Mouse (Mus musculus) macrophage (primary cell): ENCODE results near the gene Lypla2. TPM values are rescaled to one million over a fixed set of nuclear protein-coding genes. Genes with fewer than 3 reads are reported as not detected.
A peak's percentile ranks its signal among the peaks of the same experiment; 100 is the strongest.

ENCODE experiments used
- H3K27ac ChIP-seq: fragments of 350-480 bp; formaldehyde crosslinking; 2 replicates; pipeline ENCODE4 v1.9.0; 2021
- H3K36me3 ChIP-seq: fragments of 350-480 bp; formaldehyde crosslinking; 2 replicates; pipeline ENCODE4 v1.9.0; 2021; ENCODE audit errors: inconsistent target
- H3K4me3 ChIP-seq: fragments of 350-480 bp; formaldehyde crosslinking; 2 replicates; pipeline ENCODE4 v1.9.0; 2021; ENCODE audit errors: inconsistent target
- H3K79me2 ChIP-seq: fragments of 350-480 bp; formaldehyde crosslinking; 2 replicates; pipeline ENCODE4 v1.9.0; 2021; ENCODE audit errors: inconsistent target
- WGBS: methylation state at CpG from one replicate; pipeline ENCODE4 v1.1.7; 2026; ENCODE audit warnings: inconsistent platforms; ENCODE audit not compliant: missing documents; 5-methylcytosine and 5-hydroxymethylcytosine counted together
- polyA plus RNA-seq: library from polyadenylated mRNA; stranded (reverse); fragments of 250-400 nt; gene quantifications from 3 replicates; pipeline ENCODE4 v1.2.4, GENCODE M21; 2018; ENCODE audit warnings: inconsistent platforms

Lypla2 gene
- polyA plus RNA-seq, 1 experiment from 2014 or later = 41.4 TPM

- Histone ChIP-seq H3K79me2 (no peaks in the 10 kb centered on the region; the same call in 1 of the 2 replicates), H3K27ac (no peak overlapping the region), H3K36me3 (peaks cover 88% of the 10 kb centered on the region), H3K4me3 (no peak overlapping the region)
- WGBS = 91% methylated on average over 9 of the region's 9 CpGs
Observed at GRCm38 (mm10) chr4:135928376-135928775, 44.0 kb downstream of the Lypla2 start.

GRCm38 (mm10) chr4:135926861-135927260 is 45.6 kb downstream of the Lypla2 start:
- 100% methylated on average over 1 of the region's 3 CpGs for WGBS

GRCm38 (mm10) chr4:135926195-135926808 is 46.1 kb downstream of the Lypla2 start:
- Histone ChIP-seq H3K36me3 (peaks cover 75% of the 10 kb centered on the region), H3K79me2 (peaks cover 20% of the 10 kb centered on the region), H3K27ac (no peak overlapping the region), H3K4me3 (no peak overlapping the region)
- WGBS = 97% methylated on average over 9 of the region's 10 CpGs

More at GRCm38 (mm10) chr4:135926861-135927260, 45.6 kb downstream of the Lypla2 start:
- H3K36me3 ChIP-seq = peaks cover 81% of the 10 kb centered on the region
- H3K4me3 ChIP-seq = no peak overlapping the region
- H3K27ac ChIP-seq = no peak overlapping the region
- peaks cover 14% of the 10 kb centered on the region for H3K79me2 ChIP-seq

- H3K27ac ChIP-seq = no peak overlapping the region
- H3K79me2 ChIP-seq = peaks cover 28% of the 10 kb centered on the region
- 91% methylated on average over 5 of the region's 5 CpGs for WGBS
- peaks cover 66% of the 10 kb centered on the region for H3K36me3 ChIP-seq
- H3K4me3 ChIP-seq = no peak overlapping the region
Observed at GRCm38 (mm10) chr4:135925341-135925740, 47.1 kb downstream of the Lypla2 start.

GRCm38 (mm10) chr4:135924418-135924817 is 48.0 kb downstream of the Lypla2 start:
- no peak overlapping the region for H3K4me3 ChIP-seq
- peaks cover 57% of the 10 kb centered on the region for H3K36me3 ChIP-seq
- 100% methylated on average over 2 of the region's 2 CpGs for WGBS
- H3K27ac ChIP-seq = no peak overlapping the region
- H3K79me2 ChIP-seq = peaks cover 28% of the 10 kb centered on the region

GRCm38 (mm10) chr4:135922190-135922589 is 50.2 kb downstream of the Lypla2 start:
- Histone ChIP-seq H3K4me3 (peak overlapping the region; percentile 72), H3K79me2 (peaks cover 28% of the 10 kb centered on the region), H3K27ac (peak overlapping the region; percentile 62; the same call in 1 of the 2 replicates), H3K36me3 (peaks cover 37% of the 10 kb centered on the region)
- WGBS = 57% methylated on average over 1 of the region's 1 CpGs

- peaks cover 30% of the 10 kb centered on the region for H3K36me3 ChIP-seq
- H3K4me3 ChIP-seq = peak overlapping the region; percentile 72
- H3K79me2 ChIP-seq = peaks cover 31% of the 10 kb centered on the region
- H3K27ac ChIP-seq = peak overlapping the region; percentile 62
- 6% methylated on average over 26 of the region's 26 CpGs for WGBS
Observed at GRCm38 (mm10) chr4:135921257-135922120, 50.9 kb downstream of the Lypla2 start.

- peaks cover 20% of the 10 kb centered on the region for H3K36me3 ChIP-seq
- H3K27ac ChIP-seq = peak within 1 kb of the TSS; percentile 92
- under 1% methylated on average over 60 of the region's 60 CpGs for WGBS
- peak within 1 kb of the TSS; percentile 72 for H3K4me3 ChIP-seq
- H3K79me2 ChIP-seq = peaks cover 39% of the 10 kb centered on the region
Observed at GRCm38 (mm10) chr4:135920304-135921241, 51.9 kb downstream of the Lypla2 start, which contains the start of gene Fuca1. Fuca1 (plus strand) TSS chr4:135920735.

- Histone ChIP-seq H3K4me3 (no peak overlapping the region), H3K36me3 (peaks cover 15% of the 10 kb centered on the region; the same call in 1 of the 2 replicates), H3K27ac (peak overlapping the region; percentile 92), H3K79me2 (peaks cover 50% of the 10 kb centered on the region)
- WGBS = 24% methylated on average over 3 of the region's 3 CpGs
Observed at GRCm38 (mm10) chr4:135919280-135919639, 53.2 kb downstream of the Lypla2 start.

GRCm38 (mm10) chr4:135918635-135919279 is 53.7 kb downstream of the Lypla2 start:
- Histone ChIP-seq H3K27ac (peak overlapping the region; percentile 92), H3K36me3 (peaks cover 12% of the 10 kb centered on the region; the same call in 1 of the 2 replicates), H3K79me2 (peaks cover 52% of the 10 kb centered on the region), H3K4me3 (peak overlapping the region; percentile 5; the same call in 1 of the 2 replicates)
- WGBS = 8% methylated on average over 11 of the region's 13 CpGs

Other genes starting within 250 kb of the Lypla2 start
- gene Il22ra1, start 244.5 kb downstream of the Lypla2 start, polyA plus RNA-seq = not detected in 3 replicates
- gene Myom3, start 212.9 kb downstream of the Lypla2 start, polyA plus RNA-seq = 0.09 TPM in 1 of 3 replicates, not detected in the others
- 50.4 to 69.4 TPM (median 56.2 TPM) in 3 replicates for gene Srsf10, start 116.9 kb downstream of the Lypla2 start, polyA plus RNA-seq
- gene Pnrc2, start 98.8 kb downstream of the Lypla2 start, polyA plus RNA-seq = 74.9 to 124 TPM (median 112 TPM) in 3 replicates
- gene Cnr2, start 77.2 kb downstream of the Lypla2 start, polyA plus RNA-seq = 9.0 to 20.9 TPM (median 11.2 TPM) in 3 replicates
- 158 to 239 TPM (median 178 TPM) in 3 replicates for gene Fuca1, start 51.9 kb downstream of the Lypla2 start, polyA plus RNA-seq
- 34.9 to 87.9 TPM (median 66.0 TPM) in 3 replicates for gene Hmgcl, start 26.2 kb downstream of the Lypla2 start, polyA plus RNA-seq
- gene Gale, start 8.9 kb downstream of the Lypla2 start, polyA plus RNA-seq = 3.5 to 12.3 TPM (median 7.7 TPM) in 3 replicates
- gene Pithd1, start 14.6 kb upstream of the Lypla2 start, polyA plus RNA-seq = 21.2 to 24.6 TPM (median 22.0 TPM) in 3 replicates
- gene Eloa, start 49.1 kb upstream of the Lypla2 start, polyA plus RNA-seq = 60.5 to 79.3 TPM (median 67.6 TPM) in 3 replicates
- gene Rpl11, start 80.8 kb upstream of the Lypla2 start, polyA plus RNA-seq = 697 to 1,008 TPM (median 879 TPM) in 3 replicates
- gene Id3, start 170.9 kb upstream of the Lypla2 start, polyA plus RNA-seq = 0.34 to 38.1 TPM (median 3.1 TPM) in 3 replicates
- gene E2f2, start 199.8 kb upstream of the Lypla2 start, polyA plus RNA-seq = 1.5 to 5.0 TPM (median 2.6 TPM) in 3 replicates
- 0.04 to 0.09 TPM (median 0.07 TPM) in 3 replicates for gene Asap3, start 233.7 kb upstream of the Lypla2 start, polyA plus RNA-seq